Mouse (Mus musculus): ENCODE measurements around the gene Setmar. TPM values are rescaled to one million over a fixed set of nuclear protein-coding genes. Genes with fewer than 3 reads are reported as not detected.

The Setmar gene
- polyA plus RNA-seq, 1 experiment from 2014 or later = 2.1 TPM

DNA sequence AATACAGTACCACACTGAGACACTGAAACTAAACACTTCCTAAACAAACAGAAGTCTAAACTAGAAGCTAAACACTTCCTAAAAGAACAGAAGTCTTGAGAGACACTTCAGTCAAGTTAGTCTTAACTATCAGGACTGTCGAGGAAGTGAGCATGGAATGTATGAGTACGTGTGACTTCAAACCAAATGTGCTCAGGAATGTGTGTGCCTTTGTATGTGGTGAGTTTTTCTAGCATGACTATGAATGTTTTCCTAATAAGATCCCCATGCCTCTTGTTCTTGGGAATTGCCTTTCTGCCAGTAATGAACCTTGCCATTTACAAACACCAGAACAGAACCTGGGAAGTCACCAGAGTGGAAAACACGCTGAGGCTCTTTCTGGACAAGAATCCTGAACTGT lies 3.7 kb upstream of the Setmar start:
- H3K27ac ChIP-seq (ENCODE audit: low read depth) = no peak overlapping the region
- DNase-seq = no peak
- H3K9me3 ChIP-seq (ENCODE audit: low read length) = no peaks in the 10 kb centered on the region
- no peak overlapping the region for H3K9ac ChIP-seq (replicated peaks)
- TF ChIP-seq CTCF (IDR thresholded peaks at IDR 0.05; ENCODE audit: low read depth) = no peak
- ATAC-seq = no peak
- H3K4me1 ChIP-seq (ENCODE audit: insufficient read depth) = peaks cover 3% of the 10 kb centered on the region; the same call in 1 of the 2 replicates
- H3K27me3 ChIP-seq (ENCODE audit: insufficient read depth, low read length) = no peaks in the 10 kb centered on the region
- no peak overlapping the region for H3K4me2 ChIP-seq (ENCODE audit: low read depth, low read length)
- WGBS (ENCODE audit: insufficient replicate concordance) = 67% methylated on average over 3 of the region's 3 CpGs
- no peak overlapping the region for H3K4me3 ChIP-seq (ENCODE audit: low read depth, low read length)
- no peaks in the 10 kb centered on the region for H3K36me3 ChIP-seq (replicated peaks; ENCODE audit: insufficient read depth, low read length)

GRCm38 (mm10) chr6:108065583-108065982 lies 738 bp downstream of the Setmar start:
- Histone ChIP-seq H3K4me3 (ENCODE audit: low read depth, low read length) (peak overlapping the region; percentile 58), H3K9me3 (ENCODE audit: low read length) (no peaks in the 10 kb centered on the region), H3K4me2 (ENCODE audit: low read depth, low read length) (peak overlapping the region; percentile 89), H3K27ac (ENCODE audit: low read depth) (peak overlapping the region; percentile 71), H3K4me1 (ENCODE audit: insufficient read depth) (peaks cover 3% of the 10 kb centered on the region; the same call in 1 of the 2 replicates), H3K27me3 (ENCODE audit: insufficient read depth, low read length) (no peaks in the 10 kb centered on the region), H3K9ac (replicated peaks) (peak overlapping the region; percentile 35), H3K36me3 (replicated peaks; ENCODE audit: insufficient read depth, low read length) (no peaks in the 10 kb centered on the region)
- peak; percentile 61 for TF ChIP-seq CTCF (IDR thresholded peaks at IDR 0.05; ENCODE audit: low read depth)
- no peak for TF ChIP-seq EP300 (IDR thresholded peaks at IDR 0.05; ENCODE audit: low read depth)
- peak; percentile 55 for ATAC-seq
- peak; percentile 75 for DNase-seq
- WGBS (ENCODE audit: insufficient replicate concordance) = 4% methylated on average over 6 of the region's 6 CpGs

GRCm38 (mm10) chr6:108070947-108071346 lies 6.1 kb downstream of the Setmar start:
- peaks cover 2% of the 10 kb centered on the region; the same call in 1 of the 2 replicates for H3K4me1 ChIP-seq (ENCODE audit: insufficient read depth)
- no peak for TF ChIP-seq CTCF (IDR thresholded peaks at IDR 0.05; ENCODE audit: low read depth)
- TF ChIP-seq EP300 (IDR thresholded peaks at IDR 0.05; ENCODE audit: low read depth) = no peak
- H3K27me3 ChIP-seq (ENCODE audit: insufficient read depth, low read length) = no peaks in the 10 kb centered on the region
- DNase-seq (no peak), ATAC-seq (no peak)
- H3K4me2 ChIP-seq (ENCODE audit: low read depth, low read length) = no peak overlapping the region
- 75% methylated on average over 7 of the region's 7 CpGs for WGBS (ENCODE audit: insufficient replicate concordance)
- H3K9ac ChIP-seq (replicated peaks) = no peak overlapping the region
- no peaks in the 10 kb centered on the region for H3K9me3 ChIP-seq (ENCODE audit: low read length)
- H3K27ac ChIP-seq (ENCODE audit: low read depth) = no peak overlapping the region
- no peak overlapping the region for H3K4me3 ChIP-seq (ENCODE audit: low read depth, low read length)
- no peaks in the 10 kb centered on the region for H3K36me3 ChIP-seq (replicated peaks; ENCODE audit: insufficient read depth, low read length)

GRCm38 (mm10) chr6:108073071-108073470 lies 8.2 kb downstream of the Setmar start:
- TF ChIP-seq CTCF (IDR thresholded peaks at IDR 0.05; ENCODE audit: low read depth) (no peak), EP300 (IDR thresholded peaks at IDR 0.05; ENCODE audit: low read depth) (no peak)
- ATAC-seq = no peak

GRCm38 (mm10) chr6:108073931-108074330 lies 9.1 kb downstream of the Setmar start:
- H3K4me2 ChIP-seq (ENCODE audit: low read depth, low read length) = no peak overlapping the region
- H3K27me3 ChIP-seq (ENCODE audit: insufficient read depth, low read length) = no peaks in the 10 kb centered on the region
- no peak overlapping the region for H3K4me3 ChIP-seq (ENCODE audit: low read depth, low read length)
- no peak overlapping the region for H3K27ac ChIP-seq (ENCODE audit: low read depth)
- 76% methylated on average over 2 of the region's 2 CpGs for WGBS (ENCODE audit: insufficient replicate concordance)
- H3K9ac ChIP-seq (replicated peaks) = no peak overlapping the region
- ATAC-seq (no peak), DNase-seq (no peak)
- TF ChIP-seq EP300 (IDR thresholded peaks at IDR 0.05; ENCODE audit: low read depth) (no peak), CTCF (IDR thresholded peaks at IDR 0.05; ENCODE audit: low read depth) (no peak)
- no peaks in the 10 kb centered on the region for H3K4me1 ChIP-seq (ENCODE audit: insufficient read depth)
- H3K9me3 ChIP-seq (ENCODE audit: low read length) = no peaks in the 10 kb centered on the region
- no peaks in the 10 kb centered on the region for H3K36me3 ChIP-seq (replicated peaks; ENCODE audit: insufficient read depth, low read length)

More at GRCm38 (mm10) chr6:108073071-108073470, 8.2 kb downstream of the Setmar start:
- H3K4me2 ChIP-seq (ENCODE audit: low read depth, low read length) = no peak overlapping the region
- no peaks in the 10 kb centered on the region for H3K4me1 ChIP-seq (ENCODE audit: insufficient read depth)
- H3K9ac ChIP-seq (replicated peaks) = no peak overlapping the region
- H3K36me3 ChIP-seq (replicated peaks; ENCODE audit: insufficient read depth, low read length) = no peaks in the 10 kb centered on the region
- H3K4me3 ChIP-seq (ENCODE audit: low read depth, low read length) = no peak overlapping the region
- WGBS (ENCODE audit: insufficient replicate concordance) = 81% methylated on average over 5 of the region's 5 CpGs
- no peaks in the 10 kb centered on the region for H3K27me3 ChIP-seq (ENCODE audit: insufficient read depth, low read length)
- no peaks in the 10 kb centered on the region for H3K9me3 ChIP-seq (ENCODE audit: low read length)
- DNase-seq = no peak
- H3K27ac ChIP-seq (ENCODE audit: low read depth) = no peak overlapping the region

- H3K4me3 ChIP-seq (ENCODE audit: low read depth, low read length) = no peak overlapping the region
- no peak for ATAC-seq
- H3K9ac ChIP-seq (replicated peaks) = no peak overlapping the region
- no peak overlapping the region for H3K27ac ChIP-seq (ENCODE audit: low read depth)
- 84% methylated on average over 10 of the region's 10 CpGs for WGBS (ENCODE audit: insufficient replicate concordance)
- H3K36me3 ChIP-seq (replicated peaks; ENCODE audit: insufficient read depth, low read length) = no peaks in the 10 kb centered on the region
- DNase-seq = no peak
- no peaks in the 10 kb centered on the region for H3K9me3 ChIP-seq (ENCODE audit: low read length)
- no peak for TF ChIP-seq CTCF (IDR thresholded peaks at IDR 0.05; ENCODE audit: low read depth)
- no peak for TF ChIP-seq EP300 (IDR thresholded peaks at IDR 0.05; ENCODE audit: low read depth)
- no peaks in the 10 kb centered on the region for H3K27me3 ChIP-seq (ENCODE audit: insufficient read depth, low read length)
- no peaks in the 10 kb centered on the region for H3K4me1 ChIP-seq (ENCODE audit: insufficient read depth)
- no peak overlapping the region for H3K4me2 ChIP-seq (ENCODE audit: low read depth, low read length)
These were observed 9.8 kb downstream of the Setmar start for GRCm38 (mm10) chr6:108074624-108075023.

DNA sequence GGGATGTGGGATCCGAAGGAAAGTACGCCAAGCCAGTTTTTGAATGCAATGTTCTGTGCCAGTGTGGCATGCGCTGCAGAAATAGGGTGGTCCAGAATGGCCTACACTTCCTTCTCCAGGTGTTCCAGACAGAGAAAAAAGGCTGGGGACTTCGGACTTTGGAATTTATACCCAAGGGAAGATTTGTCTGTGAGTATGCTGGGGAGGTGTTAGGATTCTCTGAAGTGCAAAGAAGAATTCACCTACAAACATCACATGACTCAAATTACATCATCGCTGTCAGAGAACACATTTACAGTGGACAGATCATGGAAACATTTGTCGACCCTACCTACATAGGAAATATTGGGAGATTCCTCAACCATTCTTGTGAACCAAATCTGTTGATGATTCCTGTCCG lies 11.0 kb downstream of the Setmar start:
- no peak for ATAC-seq
- WGBS (ENCODE audit: insufficient replicate concordance) = 81% methylated on average over 7 of the region's 7 CpGs
- TF ChIP-seq EP300 (IDR thresholded peaks at IDR 0.05; ENCODE audit: low read depth) (no peak), CTCF (IDR thresholded peaks at IDR 0.05; ENCODE audit: low read depth) (no peak)
- H3K4me3 ChIP-seq (ENCODE audit: low read depth, low read length) = no peak overlapping the region
- no peak for DNase-seq
- H3K27ac ChIP-seq (ENCODE audit: low read depth) = no peak overlapping the region
- H3K9me3 ChIP-seq (ENCODE audit: low read length) = no peaks in the 10 kb centered on the region
- H3K4me2 ChIP-seq (ENCODE audit: low read depth, low read length) = no peak overlapping the region
- no peaks in the 10 kb centered on the region for H3K4me1 ChIP-seq (ENCODE audit: insufficient read depth)
- H3K9ac ChIP-seq (replicated peaks) = no peak overlapping the region
- no peaks in the 10 kb centered on the region for H3K36me3 ChIP-seq (replicated peaks; ENCODE audit: insufficient read depth, low read length)
- no peaks in the 10 kb centered on the region for H3K27me3 ChIP-seq (ENCODE audit: insufficient read depth, low read length)
